Mouse (Mus musculus): Measurements from ENCODE around the gene Cyth1. TPM values are rescaled to one million over a fixed set of nuclear protein-coding genes. Genes with fewer than 3 reads are reported as not detected.

Cyth1 gene
- polyA plus RNA-seq, 1 experiment = 89.8 TPM

DNA sequence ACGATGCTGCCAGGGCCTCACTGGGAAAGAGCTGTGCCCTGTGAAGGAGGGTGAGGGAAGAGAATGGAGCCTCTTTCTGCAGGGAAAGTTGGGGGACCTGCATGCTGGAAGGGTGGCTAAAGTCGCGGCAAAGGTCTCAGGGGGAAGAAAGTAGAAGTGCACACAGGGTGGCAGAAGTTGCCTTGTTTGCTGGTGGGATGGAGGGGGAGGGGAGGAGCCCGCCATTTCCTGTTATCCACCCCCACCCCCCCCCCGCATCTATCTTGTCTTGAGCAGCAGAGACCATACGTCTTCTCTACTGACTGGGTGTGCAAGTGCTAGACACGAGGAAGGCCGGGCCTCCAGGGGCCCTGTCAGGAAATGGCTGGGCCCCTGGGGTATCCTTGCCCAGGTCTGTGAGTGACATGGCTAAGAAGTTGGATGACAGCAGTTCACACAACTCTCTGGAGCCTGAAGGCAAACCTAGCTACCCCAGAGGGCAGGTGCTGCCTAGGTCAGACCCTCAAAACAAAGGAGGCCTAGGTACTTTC, 133.7 kb downstream of the Cyth1 start:
- no peak overlapping the region for H3K27ac ChIP-seq (ENCODE audit: insufficient read depth, low read length)
- 78% methylated on average over 8 of the region's 8 CpGs for WGBS
- no peaks in the 10 kb centered on the region for H3K27me3 ChIP-seq (ENCODE audit: control insufficient read depth, insufficient read depth, low read length)
- no peak for TF ChIP-seq POLR2A (IDR thresholded peaks at IDR 0.05; ENCODE audit: borderline replicate concordance, insufficient read depth, low read length)
- no peak for TF ChIP-seq CTCF (IDR thresholded peaks at IDR 0.05; ENCODE audit: borderline replicate concordance, insufficient read depth, low read depth, low read length)
- no peaks in the 10 kb centered on the region for H3K4me1 ChIP-seq (ENCODE audit: control insufficient read depth, insufficient read depth, low read length)
- H3K4me3 ChIP-seq (replicated peaks; ENCODE audit: insufficient read depth, low read depth, low read length) = no peak overlapping the region
- DNase-seq = no peak

DNA sequence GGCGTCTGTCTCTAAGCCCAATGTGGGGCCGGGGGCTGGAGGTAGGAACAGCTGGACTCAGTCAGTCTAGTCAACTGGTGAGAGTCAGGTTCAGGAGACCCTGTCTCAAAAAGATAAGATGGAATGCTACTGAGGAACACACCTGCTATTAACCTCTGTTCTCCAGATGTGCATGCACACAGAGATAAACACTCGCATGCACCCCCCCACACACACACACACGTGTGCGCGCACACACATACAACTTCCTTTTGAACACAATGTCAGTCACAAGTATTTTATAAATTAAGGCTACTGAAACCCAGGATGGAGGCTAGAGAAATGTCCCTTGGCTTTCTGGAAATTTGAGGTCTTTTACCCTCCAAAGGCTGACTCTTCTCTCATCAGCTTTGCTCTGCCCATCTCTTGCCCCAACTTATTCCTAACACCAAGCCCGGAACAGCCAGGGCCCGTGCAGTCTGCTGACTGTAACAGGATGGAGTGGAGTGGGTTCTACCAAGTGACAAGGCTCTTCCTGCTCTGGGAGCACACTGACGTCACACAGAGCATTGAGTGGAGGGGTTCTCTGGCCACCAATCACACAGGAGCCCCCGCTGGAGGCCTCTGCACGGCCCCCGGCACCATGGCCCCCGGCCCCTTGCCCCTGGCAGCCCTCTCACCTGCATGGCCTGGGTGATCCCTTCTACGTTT, 134.7 kb downstream of the Cyth1 start:
- Histone ChIP-seq H3K27ac (ENCODE audit: insufficient read depth, low read length) (no peak overlapping the region), H3K4me3 (replicated peaks; ENCODE audit: insufficient read depth, low read depth, low read length) (no peak overlapping the region), H3K27me3 (ENCODE audit: control insufficient read depth, insufficient read depth, low read length) (no peaks in the 10 kb centered on the region), H3K4me1 (ENCODE audit: control insufficient read depth, insufficient read depth, low read length) (no peaks in the 10 kb centered on the region)
- no peak for TF ChIP-seq CTCF (IDR thresholded peaks at IDR 0.05; ENCODE audit: borderline replicate concordance, insufficient read depth, low read depth, low read length)
- no peak for TF ChIP-seq POLR2A (IDR thresholded peaks at IDR 0.05; ENCODE audit: borderline replicate concordance, insufficient read depth, low read length)
- no peak for DNase-seq
- 87% methylated on average over 14 of the region's 14 CpGs for WGBS

DNA sequence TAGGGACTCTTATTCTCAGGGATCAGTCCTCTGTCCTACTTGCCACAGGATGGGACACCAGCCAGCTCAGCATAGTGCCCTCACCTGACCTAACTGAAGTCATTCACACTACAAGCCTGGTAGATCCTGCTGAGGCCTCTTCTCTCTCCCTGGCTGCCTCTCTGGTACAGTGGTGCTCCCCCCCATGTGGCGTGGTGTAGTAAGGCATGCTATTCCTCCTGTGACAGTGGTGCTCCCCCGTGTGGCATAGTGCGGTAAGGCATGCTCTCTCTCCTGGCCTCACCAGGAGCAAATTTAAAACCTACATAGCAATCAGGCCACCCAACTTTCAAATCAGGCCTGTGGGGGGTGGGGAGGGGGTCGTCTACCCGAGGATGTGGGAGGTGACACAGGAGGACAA, 144.4 kb downstream of the Cyth1 start:
- 10% methylated on average over 5 of the region's 5 CpGs for WGBS
- H3K27me3 ChIP-seq (ENCODE audit: control insufficient read depth, insufficient read depth, low read length) = no peaks in the 10 kb centered on the region
- no peak overlapping the region for H3K27ac ChIP-seq (ENCODE audit: insufficient read depth, low read length)
- DNase-seq = peak; percentile 61 to 77
- peak; percentile 96 for TF ChIP-seq CTCF (IDR thresholded peaks at IDR 0.05; ENCODE audit: borderline replicate concordance, insufficient read depth, low read depth, low read length)
- no peak for TF ChIP-seq POLR2A (IDR thresholded peaks at IDR 0.05; ENCODE audit: borderline replicate concordance, insufficient read depth, low read length)
- no peaks in the 10 kb centered on the region for H3K4me1 ChIP-seq (ENCODE audit: control insufficient read depth, insufficient read depth, low read length)
- H3K4me3 ChIP-seq (replicated peaks; ENCODE audit: insufficient read depth, low read depth, low read length) = no peak overlapping the region

DNA sequence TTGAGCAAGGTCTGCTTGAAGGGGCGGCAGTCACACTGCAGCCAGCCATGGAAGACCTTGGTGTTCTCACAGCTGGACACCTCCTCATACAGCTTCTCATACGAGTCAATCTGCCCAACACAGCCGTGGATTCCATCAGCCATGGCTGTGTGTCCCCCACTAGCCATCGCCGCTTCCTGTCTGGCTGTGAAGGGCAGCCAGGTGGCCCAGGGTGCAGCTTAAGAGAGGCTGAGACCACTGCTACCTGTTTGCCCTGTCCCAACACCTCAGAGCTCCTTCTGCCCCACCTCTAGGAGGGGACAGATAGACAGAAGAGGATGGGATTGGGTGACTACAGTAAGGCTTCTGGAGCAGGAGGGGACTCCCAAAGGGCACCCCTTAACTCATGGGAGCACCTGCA, 145.0 kb downstream of the Cyth1 start:
- Histone ChIP-seq H3K4me1 (ENCODE audit: control insufficient read depth, insufficient read depth, low read length) (no peaks in the 10 kb centered on the region), H3K27me3 (ENCODE audit: control insufficient read depth, insufficient read depth, low read length) (no peaks in the 10 kb centered on the region), H3K4me3 (replicated peaks; ENCODE audit: insufficient read depth, low read depth, low read length) (no peak overlapping the region), H3K27ac (ENCODE audit: insufficient read depth, low read length) (no peak overlapping the region)
- WGBS = 92% methylated on average over 5 of the region's 5 CpGs
- no peak for TF ChIP-seq POLR2A (IDR thresholded peaks at IDR 0.05; ENCODE audit: borderline replicate concordance, insufficient read depth, low read length)
- TF ChIP-seq CTCF (IDR thresholded peaks at IDR 0.05; ENCODE audit: borderline replicate concordance, insufficient read depth, low read depth, low read length) = no peak
- peak in 1 of 2 experiments; percentile 23 for DNase-seq

DNA sequence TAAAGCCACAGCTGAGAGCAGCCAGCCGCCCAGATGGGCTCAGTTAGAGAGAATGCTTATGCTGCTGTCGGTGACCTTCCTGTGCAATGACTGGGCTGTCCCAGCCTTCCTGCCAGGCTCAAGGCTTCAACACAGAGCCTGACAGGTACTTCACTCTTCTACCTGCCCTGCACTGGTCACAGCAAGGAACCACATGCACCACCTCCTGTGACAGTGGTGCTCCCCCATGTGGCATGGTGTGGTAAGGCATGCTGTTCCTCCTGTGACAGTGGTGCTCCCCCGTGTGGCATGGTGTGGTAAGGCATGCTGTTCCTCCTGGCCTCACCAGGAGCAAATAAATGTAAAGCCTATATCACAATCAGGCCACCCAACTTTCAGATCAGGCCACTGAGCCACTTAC, 145.6 kb downstream of the Cyth1 start:
- Histone ChIP-seq H3K27me3 (ENCODE audit: control insufficient read depth, insufficient read depth, low read length) (no peaks in the 10 kb centered on the region), H3K27ac (ENCODE audit: insufficient read depth, low read length) (no peak overlapping the region), H3K4me3 (replicated peaks; ENCODE audit: insufficient read depth, low read depth, low read length) (no peak overlapping the region), H3K4me1 (ENCODE audit: control insufficient read depth, insufficient read depth, low read length) (no peaks in the 10 kb centered on the region)
- DNase-seq = peak; percentile 71 to 87
- TF ChIP-seq POLR2A (IDR thresholded peaks at IDR 0.05; ENCODE audit: borderline replicate concordance, insufficient read depth, low read length) = no peak
- peak; percentile 100 for TF ChIP-seq CTCF (IDR thresholded peaks at IDR 0.05; ENCODE audit: borderline replicate concordance, insufficient read depth, low read depth, low read length)
- WGBS = 59% methylated on average over 3 of the region's 3 CpGs

DNA sequence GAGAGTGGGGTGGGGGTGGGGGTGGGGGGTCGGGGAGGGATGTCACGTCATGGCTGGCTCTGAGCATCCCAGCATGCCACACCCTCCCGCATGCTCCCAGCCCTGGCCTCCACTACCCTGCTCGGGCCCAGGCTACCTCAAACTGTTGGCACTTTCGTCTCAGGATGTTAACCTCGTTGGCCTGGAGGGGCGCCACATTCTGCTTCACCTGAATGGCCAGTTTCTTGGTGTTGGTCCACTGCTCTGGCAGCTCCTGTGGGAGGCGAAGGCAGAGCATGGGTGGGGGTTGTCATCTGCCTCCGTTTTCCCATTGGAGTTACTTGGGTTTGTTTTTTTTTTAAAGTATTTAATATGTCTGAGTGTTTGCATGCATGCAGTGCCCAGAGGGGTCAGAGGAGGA, 147.3 kb downstream of the Cyth1 start:
- WGBS = 45% methylated on average over 9 of the region's 9 CpGs
- DNase-seq = no peak
- no peaks in the 10 kb centered on the region for H3K27me3 ChIP-seq (ENCODE audit: control insufficient read depth, insufficient read depth, low read length)
- TF ChIP-seq POLR2A (IDR thresholded peaks at IDR 0.05; ENCODE audit: borderline replicate concordance, insufficient read depth, low read length) = no peak
- TF ChIP-seq CTCF (IDR thresholded peaks at IDR 0.05; ENCODE audit: borderline replicate concordance, insufficient read depth, low read depth, low read length) = no peak
- no peak overlapping the region for H3K4me3 ChIP-seq (replicated peaks; ENCODE audit: insufficient read depth, low read depth, low read length)
- no peaks in the 10 kb centered on the region for H3K4me1 ChIP-seq (ENCODE audit: control insufficient read depth, insufficient read depth, low read length)
- no peak overlapping the region for H3K27ac ChIP-seq (ENCODE audit: insufficient read depth, low read length)

DNA sequence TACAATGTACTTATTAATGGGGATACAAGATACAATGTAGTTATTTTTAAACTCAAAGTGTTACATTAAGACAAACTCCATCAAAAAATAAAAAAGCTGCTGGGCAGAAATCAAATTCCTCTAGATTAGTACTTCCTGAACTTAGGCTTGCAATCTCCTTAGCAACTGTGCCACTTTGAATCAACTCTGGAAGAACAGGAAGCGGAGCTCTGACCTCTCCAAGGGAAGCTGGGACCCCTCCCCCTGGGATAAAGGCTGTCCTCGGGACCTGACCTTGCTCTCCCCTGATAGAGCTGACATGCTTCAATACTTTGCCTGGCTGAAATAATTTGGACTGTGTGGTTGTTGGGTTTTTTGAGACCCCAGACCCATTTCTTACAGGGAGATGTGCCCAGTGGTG, 151.7 kb downstream of the Cyth1 start:
- no peak for TF ChIP-seq CTCF (IDR thresholded peaks at IDR 0.05; ENCODE audit: borderline replicate concordance, insufficient read depth, low read depth, low read length)
- TF ChIP-seq POLR2A (IDR thresholded peaks at IDR 0.05; ENCODE audit: borderline replicate concordance, insufficient read depth, low read length) = no peak
- no peaks in the 10 kb centered on the region for H3K4me1 ChIP-seq (ENCODE audit: control insufficient read depth, insufficient read depth, low read length)
- no peaks in the 10 kb centered on the region for H3K27me3 ChIP-seq (ENCODE audit: control insufficient read depth, insufficient read depth, low read length)
- H3K4me3 ChIP-seq (replicated peaks; ENCODE audit: insufficient read depth, low read depth, low read length) = no peak overlapping the region
- 64% methylated on average over 2 of the region's 2 CpGs for WGBS
- DNase-seq = no peak
- no peak overlapping the region for H3K27ac ChIP-seq (ENCODE audit: insufficient read depth, low read length)

DNA sequence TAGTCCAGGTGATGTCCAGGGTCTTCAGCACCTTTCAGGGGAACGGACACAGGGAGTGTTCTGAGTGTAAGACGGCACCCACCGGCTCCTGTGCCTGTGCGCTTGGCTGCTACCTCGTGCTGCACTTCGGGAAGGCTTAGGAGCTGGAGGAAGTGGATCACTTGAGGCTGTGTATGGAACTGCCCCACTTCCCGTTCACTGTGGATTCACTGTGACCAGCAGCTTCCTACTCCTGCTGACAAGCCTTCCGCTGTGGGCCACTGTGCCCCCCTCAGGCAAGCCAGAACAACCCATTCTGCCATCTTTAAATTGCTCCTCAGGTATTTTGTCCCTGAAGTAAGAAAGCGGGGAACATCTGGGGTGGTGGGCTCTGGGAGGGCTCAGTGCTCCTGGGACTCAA, 153.4 kb downstream of the Cyth1 start:
- Histone ChIP-seq H3K27ac (ENCODE audit: insufficient read depth, low read length) (no peak overlapping the region), H3K27me3 (ENCODE audit: control insufficient read depth, insufficient read depth, low read length) (no peaks in the 10 kb centered on the region), H3K4me3 (replicated peaks; ENCODE audit: insufficient read depth, low read depth, low read length) (no peak overlapping the region), H3K4me1 (ENCODE audit: control insufficient read depth, insufficient read depth, low read length) (no peaks in the 10 kb centered on the region)
- DNase-seq = no peak
- no peak for TF ChIP-seq CTCF (IDR thresholded peaks at IDR 0.05; ENCODE audit: borderline replicate concordance, insufficient read depth, low read depth, low read length)
- WGBS = 89% methylated on average over 9 of the region's 9 CpGs
